ENCODE assay signal across 7 mouse cellular contexts in the genomic region with DNA sequence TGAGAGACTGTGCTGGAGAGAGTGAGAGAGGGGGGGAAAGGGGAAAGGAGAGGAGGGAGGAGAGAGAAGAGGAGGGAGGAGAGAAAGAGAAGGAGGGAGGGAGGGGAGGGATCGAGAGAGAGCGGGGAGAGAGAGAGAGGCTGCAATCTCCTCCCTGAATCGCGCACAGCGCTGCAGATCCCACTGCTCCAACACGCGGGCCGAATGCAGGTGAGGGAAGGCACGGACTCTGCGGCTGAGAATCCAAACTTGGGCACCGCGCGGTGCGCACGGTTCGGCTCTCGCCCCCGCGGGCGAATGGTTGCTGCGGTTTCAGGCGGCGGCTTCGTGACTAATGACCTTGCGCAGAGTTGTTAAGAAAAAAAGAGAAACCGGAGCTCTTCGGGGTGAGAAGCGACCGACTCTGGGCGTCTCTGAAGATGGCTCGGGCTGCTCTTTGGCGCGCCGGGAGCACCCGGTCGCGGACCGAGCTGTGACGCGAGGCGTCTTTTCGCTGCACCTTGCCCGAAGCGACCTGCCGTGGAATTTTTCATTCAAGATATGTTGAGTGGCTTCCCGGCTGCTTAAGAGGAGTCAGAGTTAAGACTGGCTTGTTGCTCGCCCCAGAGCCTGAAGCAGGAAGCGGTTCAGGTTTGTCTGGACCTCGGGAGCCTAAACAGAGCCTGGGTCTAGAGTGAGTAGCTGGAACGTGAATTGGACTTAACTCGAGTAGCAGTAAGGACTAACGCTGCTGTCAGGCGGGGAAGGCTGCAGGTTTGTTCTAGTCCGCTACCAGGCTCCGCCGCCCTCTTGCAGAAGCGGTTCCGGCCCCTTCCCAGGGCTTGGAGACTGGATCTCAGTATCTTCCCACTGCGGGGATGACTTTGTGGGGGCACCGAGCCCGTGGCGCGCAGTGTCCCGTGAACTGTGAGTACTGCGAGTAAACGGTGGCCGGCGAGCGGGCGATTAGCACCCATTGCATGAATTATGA. TPM values are rescaled to one million over a fixed set of nuclear protein-coding genes. Genes with fewer than 3 reads are reported as not detected.
DNase-seq lines count a peak whose midpoint lies in the region; ATAC-seq and TF ChIP-seq lines count a peak whose summit lies in the region.

A gene (plus strand): TSS at position 62 of the 970 bp plus-strand sequence.

- H3K4me3 ChIP-seq in bone marrow macrophage, adult 2 months (ENCODE audit: insufficient read depth, low read length), result peak within 1 kb of the TSS; percentile 76
- peak within 1 kb of the TSS; percentile 75 for H3K4me3 ChIP-seq in hindbrain, postnatal 0 days (ENCODE audit: low read length)
- H3K4me3 ChIP-seq in midbrain, embryonic 11.5 days (ENCODE audit: low read depth, low read length), result peak within 1 kb of the TSS; percentile 63

- no peaks in the 10 kb centered on the region for H3K9me3 ChIP-seq in hindbrain, postnatal 0 days (ENCODE audit: low read length)
- H3K9me3 ChIP-seq in midbrain, embryonic 11.5 days (ENCODE audit: control insufficient read depth, low read length), result no peaks in the 10 kb centered on the region

- under 1% methylated on average over 70 of the region's 70 CpGs for WGBS in hindbrain, postnatal 0 days
- WGBS in midbrain, embryonic 11.5 days, result under 1% methylated on average over 70 of the region's 70 CpGs

- TF ChIP-seq CTCF in bone marrow macrophage, adult 2 months (IDR thresholded peaks at IDR 0.05; ENCODE audit: low read depth, low read length), result no peak
- TF ChIP-seq CTCF in hindbrain, postnatal 0 days (IDR thresholded peaks at IDR 0.05; ENCODE audit: low read depth), result peak; percentile 7; the same call in 1 of the 2 replicates

- peak within 1 kb of the TSS; percentile 67 for H3K9ac ChIP-seq in hindbrain, postnatal 0 days (replicated peaks; ENCODE audit: low read length)
- peak within 1 kb of the TSS; percentile 74 for H3K9ac ChIP-seq in midbrain, embryonic 11.5 days (ENCODE audit: low read length)

- H3K4me2 ChIP-seq in hindbrain, postnatal 0 days (ENCODE audit: low read depth, low read length), result peak within 1 kb of the TSS; percentile 78
- peak within 1 kb of the TSS; percentile 75 for H3K4me2 ChIP-seq in midbrain, embryonic 11.5 days

- TF ChIP-seq POLR2A in bone marrow macrophage, adult 2 months (IDR thresholded peaks at IDR 0.05; ENCODE audit: borderline replicate concordance, low read depth, low read length), result no peak

- H3K27me3 ChIP-seq in hindbrain, postnatal 0 days (ENCODE audit: insufficient read depth, low read length), result no peaks in the 10 kb centered on the region
- H3K27me3 ChIP-seq in midbrain, embryonic 11.5 days (ENCODE audit: control insufficient read depth, insufficient read depth, low read length), result peaks cover 18% of the 10 kb centered on the region

- ATAC-seq in hindbrain, postnatal 0 days, result peak; percentile 39
- peak; percentile 5; the same call in 1 of the 2 replicates for ATAC-seq in midbrain, embryonic 11.5 days (ENCODE audit: low FRiP score)

- intact Hi-C loops in gastrocnemius, postnatal 14 days (cut with DNase I; ENCODE audit: low total_unique reads), result loop anchor here (10.0 kb wide), 1 partner anchor 1017 kb away; no protein-coding TSS in a partner anchor
- intact Hi-C loops in left cerebral cortex, postnatal 4 days (cut with DNase I), result loop anchor here (5.0 kb wide), 2 partner anchors 1019 to 1511 kb away; no protein-coding TSS in a partner anchor

- no peaks in the 10 kb centered on the region for H3K36me3 ChIP-seq in hindbrain, postnatal 0 days (ENCODE audit: insufficient read depth, low read length)
- H3K36me3 ChIP-seq in midbrain, embryonic 11.5 days (ENCODE audit: control insufficient read depth, insufficient read depth, low read length), result no peaks in the 10 kb centered on the region

- peak; percentile 68 for DNase-seq in embryo, embryonic 10 days (ENCODE audit: low spot score)
- peak; percentile 38 for DNase-seq in gastrocnemius, postnatal 14 days
- DNase-seq in hindbrain, postnatal 0 days (ENCODE audit: low spot score), result peak; percentile 81
- DNase-seq in left cerebral cortex, postnatal 4 days, result peak; percentile 58
- DNase-seq in midbrain, embryonic 11.5 days (ENCODE audit: low spot score, missing footprints), result peak; percentile 96
- peak; percentile 32 to 35 for DNase-seq in spleen, postnatal 10 days (ENCODE audit: low spot score in 2 of 2)

- H3K27ac ChIP-seq in bone marrow macrophage, adult 2 months (ENCODE audit: insufficient read depth, low read depth, low read length), result peak within 1 kb of the TSS; percentile 56
- peak within 1 kb of the TSS; percentile 92 for H3K27ac ChIP-seq in hindbrain, postnatal 0 days
- H3K27ac ChIP-seq in midbrain, embryonic 11.5 days (ENCODE audit: low read depth, low read length), result peak within 1 kb of the TSS; percentile 48; the same call in 1 of the 2 replicates

- H3K4me1 ChIP-seq in bone marrow macrophage, adult 2 months (ENCODE audit: control insufficient read depth, insufficient read depth, low read length), result peaks cover 9% of the 10 kb centered on the region
- H3K4me1 ChIP-seq in hindbrain, postnatal 0 days (ENCODE audit: insufficient read depth, low read length), result no peaks in the 10 kb centered on the region
- peaks cover 3% of the 10 kb centered on the region; the same call in 1 of the 2 replicates for H3K4me1 ChIP-seq in midbrain, embryonic 11.5 days (ENCODE audit: control insufficient read depth, insufficient read depth, low read length)

RNA-seq across cellular contexts. Expression of the gene that starts here (rescaled TPM):
- polyA plus RNA-seq in bone marrow macrophage, adult 2 months (2012; ENCODE audit: insufficient read depth, insufficient read length, missing spikeins), result 3.5 and 4.2 TPM in 2 replicates
- total RNA-seq in gastrocnemius, postnatal 14 days (2021), result 1 to 10 TPM; 5.8 to 7.4 TPM
- total RNA-seq in hindbrain, postnatal 0 days (2014; rRNA removed), result 152 and 157 TPM in 2 replicates
- 25.5 and 26.1 TPM in 2 replicates for polyA plus RNA-seq in hindbrain, postnatal 0 days (2015; fragmentation: Nextera tagmentation; extraction: Ambion mirVana)
- total RNA-seq in left cerebral cortex, postnatal 4 days (2021), result 100 to 1,000 TPM; 118 to 136 TPM
- 6.2 and 6.8 TPM in 2 replicates for polyA plus RNA-seq in midbrain, embryonic 11.5 days (2014; fragmentation: Nextera tagmentation; extraction: Ambion mirVana)

Comparison
In these comparisons a context has a peak if more than half of its experiments do, and no peak if none do; other contexts are left out.
1. Peak in every context shown above with its lines: DNase-seq, ATAC-seq, H3K4me3 ChIP-seq and H3K27ac ChIP-seq.
2. RNA of the gene that starts here (total RNA-seq): 152 to 157 TPM in hindbrain, postnatal 0 days and 118 to 136 TPM in left cerebral cortex, postnatal 4 days; 5.8 to 7.4 TPM in gastrocnemius, postnatal 14 days; every median in the first group is over 10 times any median in the second.
3. DNase-seq: peak in every context shown above with its lines; median percentile 96 in midbrain, embryonic 11.5 days; 81 in hindbrain, postnatal 0 days; 68 in embryo, embryonic 10 days; 58 in left cerebral cortex, postnatal 4 days; 38 in gastrocnemius, postnatal 14 days; 34 in spleen, postnatal 10 days.